Comparison of ENCODE assay signal across 28 mouse cellular contexts in the genomic region with DNA sequence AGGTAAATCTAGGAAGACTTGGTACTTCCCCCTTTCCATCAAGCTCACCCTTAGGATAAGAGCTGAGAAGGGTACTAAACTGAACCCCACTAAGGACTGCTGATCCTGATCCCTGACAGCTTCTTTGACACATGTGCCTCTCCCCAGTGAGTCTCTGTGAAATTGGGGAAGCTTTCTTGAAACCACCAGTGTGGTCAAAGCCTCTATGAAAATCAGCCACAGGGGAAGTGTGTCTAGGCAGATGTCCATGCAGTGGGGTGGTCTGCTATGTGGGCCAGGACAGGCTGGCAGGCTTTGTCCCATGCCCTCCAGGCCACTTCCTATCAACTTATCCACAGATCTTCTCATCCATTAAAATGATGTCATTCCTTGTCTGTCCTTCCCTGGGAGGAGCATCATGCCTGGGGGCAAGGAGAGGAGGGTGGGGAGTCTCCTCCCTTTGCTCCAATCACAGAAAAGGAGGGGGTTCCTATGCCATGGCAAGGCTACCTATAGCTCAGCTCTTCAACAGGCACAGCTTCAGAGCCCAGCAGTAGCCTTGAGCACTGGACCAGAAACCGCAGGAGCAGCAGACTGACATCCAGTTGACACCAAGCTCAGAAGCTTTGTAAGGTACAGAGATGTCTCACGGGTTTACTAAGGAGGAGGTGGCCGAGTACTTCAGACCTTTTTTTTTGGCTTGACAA. TPM values are rescaled to one million over a fixed set of nuclear protein-coding genes. Genes with fewer than 3 reads are reported as not detected.
"Had no signal": no experiment of that assay in that cellular context is flagged by ENCODE, and none has a peak within 500 bp of the region (broad histone marks: within the 10 kb centered on the region; RNA-seq: fewer than 3 reads in every experiment).

A gene (plus strand): TSS at position 526 of the 686 bp plus-strand sequence.

RNA-seq across cellular contexts. Expression of the gene that starts here (rescaled TPM):
- total RNA-seq: gastrocnemius, adult 8-10 months; gastrocnemius, postnatal 14 days; gastrocnemius, postnatal 36 days; heart, adult 2 months; heart, postnatal 14 days; heart, postnatal 36 days; layer of hippocampus, adult 2 months; layer of hippocampus, postnatal 10 days; layer of hippocampus, postnatal 25 days; left cerebral cortex, adult 2 months; left cerebral cortex, postnatal 14 days; left cerebral cortex, postnatal 36 days had no signal
- polyA plus RNA-seq: gonadal fat pad, adult 2 months; heart, adult 2 months; heart, embryonic 11.5 days; heart, embryonic 13.5 days; heart, embryonic 15.5 days; heart, postnatal 0 days; hindbrain, embryonic 10.5 days; hindbrain, embryonic 12.5 days; hindbrain, embryonic 14.5 days; hindbrain, embryonic 16.5 days; inflammation-experienced regulatory T-cells, adult 6 months; intestine, embryonic 15.5 days; intestine, postnatal 0 days; kidney, embryonic 14.5 days; kidney, embryonic 16.5 days; limb, embryonic 10.5 days; limb, embryonic 12.5 days had no signal
